Mouse (Mus musculus) neural tube, embryonic 11.5 days (tissue): ENCODE measurements at regions not wholly inside any gene's neighbourhood (a gene's known extent, or its start where the extent isn't known, plus 50 kb on each side); places are given as distances from the start of the nearest gene placed in this dataset.
"Not testable (repeated sequence)": the region's sequence is repeated elsewhere in the genome, so short reads cannot be mapped to it uniquely, and the experiment has no call there.

Experiments
- ATAC-seq: fragments of 200-750 bp; cut with Nextera tagmentation; 2 replicates; pipeline ENCODE4 v1.8.0; 2017; ENCODE audit warnings: moderate number of reproducible peaks, mild to moderate bottlenecking, moderate TSS enrichment, moderate library complexity; ENCODE audit not compliant: insufficient read depth, low FRiP score, low TSS enrichment
- DNase-seq: peaks from one replicate; pipeline ENCODE4 v3.0.0-alpha.2; 2015; ENCODE audit warnings: low spot score
- H3K27ac ChIP-seq: fragments of 300-500 bp; sonication (generic); 2 replicates; pipeline ENCODE4 v1.5.1; 2014; ENCODE audit warnings: low read depth, mild to moderate bottlenecking, low read length
- H3K27me3 ChIP-seq: fragments of 300-500 bp; sonication (generic); 2 replicates; pipeline ENCODE4 v1.6.1; 2014; ENCODE audit warnings: mild to moderate bottlenecking, low read length, mixed read lengths; ENCODE audit not compliant: control insufficient read depth, insufficient read depth
- H3K36me3 ChIP-seq: fragments of 300-500 bp; sonication (generic); 2 replicates; pipeline ENCODE4 v1.6.1; 2014; ENCODE audit warnings: mild to moderate bottlenecking, low read length, moderate library complexity, mixed read lengths; ENCODE audit not compliant: control insufficient read depth, insufficient read depth
- H3K4me1 ChIP-seq: fragments of 300-500 bp; sonication (generic); 2 replicates; pipeline ENCODE4 v1.6.1; 2014; ENCODE audit warnings: low read length, mixed read lengths; ENCODE audit not compliant: control insufficient read depth, insufficient read depth
- H3K4me2 ChIP-seq: fragments of 300-500 bp; sonication (generic); 2 replicates; pipeline ENCODE4 v1.6.1; 2014; ENCODE audit warnings: low read depth, mild to moderate bottlenecking, moderate library complexity
- H3K4me3 ChIP-seq: fragments of 300-500 bp; sonication (generic); 2 replicates; pipeline ENCODE4 v1.5.1; 2014; ENCODE audit warnings: low read depth, low read length
- H3K9ac ChIP-seq: fragments of 300-500 bp; sonication (generic); 2 replicates; pipeline ENCODE4 v1.6.1; 2014; ENCODE audit warnings: mild to moderate bottlenecking, low read length
- H3K9me3 ChIP-seq: fragments of 300-500 bp; sonication (generic); 2 replicates; pipeline ENCODE4 v1.6.1; 2016; ENCODE audit warnings: low read length; ENCODE audit not compliant: control insufficient read depth
- WGBS: fragments of 180-500 bp; shearing (Covaris S2); extraction: QIAGEN DNeasy Blood & Tissue Kit; methylation state at CpG from one replicate; pipeline ENCODE4 v1.1.7; 2014; 5-methylcytosine and 5-hydroxymethylcytosine counted together

- H3K27ac ChIP-seq, H3K36me3 ChIP-seq, ATAC-seq, H3K4me2 ChIP-seq, H3K9me3 ChIP-seq, H3K4me1 ChIP-seq, DNase-seq, H3K9ac ChIP-seq, H3K27me3 ChIP-seq, H3K4me3 ChIP-seq: not testable (repeated sequence)
- 82% methylated on average over 3 of the region's 3 CpGs for WGBS
These were observed 59.4 kb upstream of the Scaf8 start for GRCm38 (mm10) chr17:3055376-3055775.

GRCm38 (mm10) chr17:3063401-3063800, 51.4 kb upstream of the Scaf8 start:
- not testable (repeated sequence) for H3K4me3 ChIP-seq, H3K27ac ChIP-seq, H3K27me3 ChIP-seq, H3K9ac ChIP-seq, ATAC-seq, DNase-seq, H3K4me1 ChIP-seq, H3K9me3 ChIP-seq, H3K36me3 ChIP-seq, H3K4me2 ChIP-seq
- WGBS, result 92% methylated on average over 1 of the region's 1 CpGs
